Mouse (Mus musculus) myocyte (in vitro differentiated cells): ENCODE measurements around the gene Gcdh. TPM values are rescaled to one million over a fixed set of nuclear protein-coding genes. Genes with fewer than 3 reads are reported as not detected.

Experiments used
- H3K27me3 ChIP-seq: one replicate; pipeline ENCODE4 v1.6.1; 2011; ENCODE audit not compliant: control insufficient read depth, insufficient read depth, insufficient read length
- H3K36me3 ChIP-seq: one replicate; pipeline ENCODE4 v1.6.1; 2011; ENCODE audit not compliant: control insufficient read depth, insufficient read depth
- H3K4me2 ChIP-seq: one replicate; pipeline ENCODE4 v1.6.1; 2011; ENCODE audit warnings: low read depth, control low read depth
- H3K4me3 ChIP-seq: one replicate; pipeline ENCODE4 v1.5.1; 2011; ENCODE audit warnings: mild to moderate bottlenecking, control low read depth, moderate library complexity
- H3K79me2 ChIP-seq: one replicate; pipeline ENCODE4 v1.6.1; 2011; ENCODE audit not compliant: control insufficient read depth, insufficient read depth
- H3ac ChIP-seq: one replicate; pipeline ENCODE4 v1.6.1; 2011; ENCODE audit not compliant: control insufficient read depth, insufficient read length
- CEBPB ChIP-seq: IDR thresholded peaks from 2 replicates; pipeline ENCODE4 v1.6.1; 2011; ENCODE audit warnings: mild to moderate bottlenecking, moderate library complexity; ENCODE audit not compliant: poor library complexity, insufficient read depth, severe bottlenecking
- E2F4 ChIP-seq: IDR thresholded peaks from one replicate; pipeline ENCODE4 v1.6.1; 2011; ENCODE audit warnings: mild to moderate bottlenecking, control low read depth, moderate library complexity; ENCODE audit not compliant: insufficient read depth
- MAX ChIP-seq: IDR thresholded peaks from one replicate; pipeline ENCODE4 v1.6.1; 2011; ENCODE audit warnings: low read depth, mild to moderate bottlenecking, control low read depth
- MYOD1 ChIP-seq, 3 experiments: IDR thresholded peaks; one replicate each; pipeline ENCODE4 v1.6.1; 2011; ENCODE audit warnings: control low read depth in 2 of 3, low read depth in 2 of 3, mild to moderate bottlenecking in 2 of 3, moderate library complexity in 1 of 3; ENCODE audit not compliant: insufficient read length in 2 of 3, control insufficient read depth in 1 of 3
- MYOG ChIP-seq, 3 experiments: IDR thresholded peaks; one replicate each; pipeline ENCODE4 v1.6.1; 2011; ENCODE audit warnings: control low read depth in 2 of 3, low read depth in 2 of 3, mild to moderate bottlenecking in 2 of 3; ENCODE audit not compliant: insufficient read length in 2 of 3, control insufficient read depth in 1 of 3, insufficient read depth in 1 of 3
- POLR2A ChIP-seq: IDR thresholded peaks from one replicate; pipeline ENCODE4 v1.6.1; 2011; ENCODE audit warnings: low read depth, mild to moderate bottlenecking, control low read depth, moderate library complexity; ENCODE audit not compliant: insufficient read length
- POLR2AphosphoS2 ChIP-seq: IDR thresholded peaks from one replicate; pipeline ENCODE4 v1.6.1; 2011; ENCODE audit warnings: low read depth, control low read depth; ENCODE audit not compliant: insufficient read length
- REST ChIP-seq: IDR thresholded peaks from one replicate; pipeline ENCODE4 v1.6.1; 2011; ENCODE audit warnings: mild to moderate bottlenecking, control low read depth, moderate library complexity; ENCODE audit not compliant: insufficient read depth, insufficient read length
- SRF ChIP-seq: IDR thresholded peaks from one replicate; pipeline ENCODE4 v1.6.1; 2011; ENCODE audit warnings: low read depth; ENCODE audit not compliant: control insufficient read depth, insufficient read length
- TCF12 ChIP-seq: IDR thresholded peaks from one replicate; pipeline ENCODE4 v1.6.1; 2011; ENCODE audit warnings: mild to moderate bottlenecking, control low read depth; ENCODE audit not compliant: poor library complexity, insufficient read depth, severe bottlenecking
- TCF3 ChIP-seq: IDR thresholded peaks from one replicate; pipeline ENCODE4 v1.6.1; 2011; ENCODE audit warnings: low read depth, control low read depth; ENCODE audit not compliant: insufficient read length
- USF1 ChIP-seq: IDR thresholded peaks from one replicate; pipeline ENCODE4 v1.6.1; 2011; ENCODE audit warnings: low read depth, mild to moderate bottlenecking, control low read depth, moderate library complexity
- polyA plus RNA-seq: library from polyadenylated mRNA; unstranded; fragments of >200 nt; fragmentation: generic; extraction: Trizol; gene quantifications from one replicate; pipeline ENCODE4 v1.2.1, GENCODE M21; 2012; ENCODE audit warnings: missing spikeins

Gene Gcdh
- polyA plus RNA-seq, 1 experiment, result 20.9 TPM

- no peak overlapping the region for H3K4me2 ChIP-seq
- H3K4me3 ChIP-seq, result no peak overlapping the region
- no peak for TF ChIP-seq POLR2A
- no peak for TF ChIP-seq CEBPB
- no peak for TF ChIP-seq REST
- no peak for TF ChIP-seq USF1
- no peak for TF ChIP-seq POLR2AphosphoS2
- no peak for TF ChIP-seq TCF12
- TF ChIP-seq SRF, result no peak
- TF ChIP-seq MYOD1 (IDR thresholded peaks at IDR 0.05; ENCODE audit: control insufficient read depth in 1 of 3, insufficient read length in 2 of 3, low read depth in 2 of 3), result no peak
- TF ChIP-seq E2F4, result no peak
- no peak for TF ChIP-seq MAX
- TF ChIP-seq TCF3, result no peak
- TF ChIP-seq MYOG (IDR thresholded peaks at IDR 0.05; ENCODE audit: control insufficient read depth in 1 of 3, insufficient read depth in 1 of 3, insufficient read length in 2 of 3, low read depth in 2 of 3), result no peak
- no peaks in the 10 kb centered on the region for H3K36me3 ChIP-seq
- peaks cover 20% of the 10 kb centered on the region for H3K27me3 ChIP-seq
- no peak overlapping the region for H3ac ChIP-seq
- no peaks in the 10 kb centered on the region for H3K79me2 ChIP-seq
Observed at GRCm38 (mm10) chr8:84927513-84927912, 33.8 kb upstream of the Gcdh start.

GRCm38 (mm10) chr8:84925557-84925956 lies 31.8 kb upstream of the Gcdh start:
- no peak overlapping the region for H3K4me2 ChIP-seq
- TF ChIP-seq REST (no peak), USF1 (no peak), CEBPB (no peak), E2F4 (no peak), MYOG (IDR thresholded peaks at IDR 0.05; ENCODE audit: control insufficient read depth in 1 of 3, insufficient read depth in 1 of 3, insufficient read length in 2 of 3, low read depth in 2 of 3) (no peak), MYOD1 (IDR thresholded peaks at IDR 0.05; ENCODE audit: control insufficient read depth in 1 of 3, insufficient read length in 2 of 3, low read depth in 2 of 3) (no peak), POLR2AphosphoS2 (no peak), SRF (no peak), TCF3 (no peak), POLR2A (no peak), TCF12 (no peak), MAX (no peak)
- no peaks in the 10 kb centered on the region for H3K36me3 ChIP-seq
- no peak overlapping the region for H3ac ChIP-seq
- peaks cover 11% of the 10 kb centered on the region for H3K27me3 ChIP-seq
- H3K4me3 ChIP-seq, result no peak overlapping the region
- H3K79me2 ChIP-seq, result no peaks in the 10 kb centered on the region

GRCm38 (mm10) chr8:84921596-84921995 lies 27.9 kb upstream of the Gcdh start:
- no peaks in the 10 kb centered on the region for H3K79me2 ChIP-seq
- peaks cover 8% of the 10 kb centered on the region for H3K27me3 ChIP-seq
- H3K4me2 ChIP-seq, result no peak overlapping the region
- H3K36me3 ChIP-seq, result no peaks in the 10 kb centered on the region
- H3K4me3 ChIP-seq, result no peak overlapping the region
- no peak overlapping the region for H3ac ChIP-seq
- TF ChIP-seq MYOD1 (IDR thresholded peaks at IDR 0.05; ENCODE audit: control insufficient read depth in 1 of 3, insufficient read length in 2 of 3, low read depth in 2 of 3) (no peak), POLR2A (no peak), MAX (no peak), SRF (no peak), CEBPB (no peak), USF1 (no peak), MYOG (IDR thresholded peaks at IDR 0.05; ENCODE audit: control insufficient read depth in 1 of 3, insufficient read depth in 1 of 3, insufficient read length in 2 of 3, low read depth in 2 of 3) (no peak), TCF12 (no peak), TCF3 (no peak), POLR2AphosphoS2 (no peak), E2F4 (no peak), REST (no peak)

- Histone ChIP-seq H3K4me3 (no peak overlapping the region), H3ac (no peak overlapping the region), H3K4me2 (no peak overlapping the region), H3K36me3 (no peaks in the 10 kb centered on the region), H3K27me3 (peaks cover 17% of the 10 kb centered on the region), H3K79me2 (no peaks in the 10 kb centered on the region)
- TF ChIP-seq POLR2A, result no peak
- TF ChIP-seq REST, result no peak
- no peak for TF ChIP-seq SRF
- no peak for TF ChIP-seq MYOG (IDR thresholded peaks at IDR 0.05; ENCODE audit: control insufficient read depth in 1 of 3, insufficient read depth in 1 of 3, insufficient read length in 2 of 3, low read depth in 2 of 3)
- no peak for TF ChIP-seq E2F4
- TF ChIP-seq TCF12, result no peak
- TF ChIP-seq MYOD1 (IDR thresholded peaks at IDR 0.05; ENCODE audit: control insufficient read depth in 1 of 3, insufficient read length in 2 of 3, low read depth in 2 of 3), result no peak
- no peak for TF ChIP-seq POLR2AphosphoS2
- TF ChIP-seq TCF3, result no peak
- no peak for TF ChIP-seq USF1
- TF ChIP-seq MAX, result no peak
- no peak for TF ChIP-seq CEBPB
Observed at GRCm38 (mm10) chr8:84918646-84919045, 24.9 kb upstream of the Gcdh start.

GRCm38 (mm10) chr8:84917781-84918180 lies 24.1 kb upstream of the Gcdh start:
- no peak overlapping the region for H3K4me2 ChIP-seq
- no peaks in the 10 kb centered on the region for H3K36me3 ChIP-seq
- TF ChIP-seq TCF3 (no peak), REST (no peak), TCF12 (no peak), MYOG (IDR thresholded peaks at IDR 0.05; ENCODE audit: control insufficient read depth in 1 of 3, insufficient read depth in 1 of 3, insufficient read length in 2 of 3, low read depth in 2 of 3) (no peak), MAX (no peak)
- H3K4me3 ChIP-seq, result no peak overlapping the region
- H3ac ChIP-seq, result no peak overlapping the region
- H3K79me2 ChIP-seq, result no peaks in the 10 kb centered on the region
- H3K27me3 ChIP-seq, result peaks cover 17% of the 10 kb centered on the region
